In genomic region chr3:52792121-52792520, GRCm38 (mm10) we compare ENCODE assay signal across 20 mouse cellular contexts.
DNase-seq lines count a peak whose midpoint lies in the region; ATAC-seq lines count a peak whose summit lies in the region.
"Had no signal": no experiment of that assay in that cellular context is flagged by ENCODE, and none has a peak within 500 bp of the region (broad histone marks: within the 10 kb centered on the region; RNA-seq: fewer than 3 reads in every experiment).

No protein-coding gene starts in this region.

- peak; percentile 10 for ATAC-seq in inflammation-experienced regulatory T-cells, adult 6 months
- ATAC-seq: activated CD4-positive, CD25-positive, alpha-beta regulatory T cell, adult 4 months; CD4-positive, CD25-positive, alpha-beta regulatory T cell, adult 4 months; forebrain, embryonic 13.5 days; forebrain, embryonic 15.5 days; forebrain, postnatal 0 days; Patski had no signal

- no peak overlapping the region for H3K4me3 ChIP-seq in heart, embryonic 10.5 days
- H3K4me3 ChIP-seq: embryonic facial prominence, embryonic 10.5 days; embryonic facial prominence, embryonic 12.5 days; forebrain, embryonic 13.5 days; forebrain, embryonic 15.5 days had no signal

- H3K27me3 ChIP-seq in heart, embryonic 10.5 days (ENCODE audit: insufficient read depth, poor library complexity, severe bottlenecking): no peaks in the 10 kb centered on the region
- H3K27me3 ChIP-seq: CH12.LX; embryonic facial prominence, embryonic 12.5 days; forebrain, embryonic 13.5 days; forebrain, embryonic 15.5 days had no signal

- no peaks in the 10 kb centered on the region for H3K36me3 ChIP-seq in heart, embryonic 10.5 days
- H3K36me3 ChIP-seq: embryonic facial prominence, embryonic 10.5 days; embryonic facial prominence, embryonic 12.5 days; forebrain, embryonic 15.5 days; G1E had no signal

- DNase-seq in cerebellum, postnatal 10 days: peak; percentile 55 to 57
- no peak for DNase-seq in cerebellum, adult 9-10 months
- DNase-seq in heart, embryonic 10.5 days (ENCODE audit: low spot score): peak; percentile 65
- DNase-seq in heart, adult 11 months: no peak
- DNase-seq: adrenal gland, adult 8-10 months; adrenal gland, postnatal 14 days; adrenal gland, postnatal 36 days; B cell, adult 2 months; cerebellum, adult 11-12 months; forebrain, postnatal 0 days had no signal

- H3K4me1 ChIP-seq in heart, embryonic 10.5 days: no peaks in the 10 kb centered on the region
- H3K4me1 ChIP-seq: embryonic facial prominence, embryonic 10.5 days; embryonic facial prominence, embryonic 12.5 days; forebrain, embryonic 13.5 days had no signal

- H3K27ac ChIP-seq in heart, embryonic 10.5 days: no peak overlapping the region
- H3K27ac ChIP-seq: embryonic facial prominence, embryonic 10.5 days; embryonic facial prominence, embryonic 12.5 days; forebrain, embryonic 13.5 days; forebrain, embryonic 15.5 days had no signal

- WGBS in heart, embryonic 10.5 days: 53% methylated on average over 5 of the region's 5 CpGs

- H3K9me3 ChIP-seq in heart, embryonic 10.5 days: no peaks in the 10 kb centered on the region
- H3K9me3 ChIP-seq: embryonic facial prominence, embryonic 10.5 days; embryonic facial prominence, embryonic 12.5 days; forebrain, embryonic 13.5 days; forebrain, embryonic 15.5 days had no signal

Comparison
In these comparisons a context has a peak if more than half of its experiments do, and no peak if none do; other contexts are left out.
1. DNase-seq: peak in cerebellum, postnatal 10 days (2 of 2) and heart, embryonic 10.5 days (single experiment); none in cerebellum, adult 9-10 months (single experiment) and heart, adult 11 months (single experiment).